Mouse (Mus musculus): ENCODE results near the gene Hist1h2ab. TPM values are rescaled to one million over a fixed set of nuclear protein-coding genes. Genes with fewer than 3 reads are reported as not detected.

Hist1h2ab gene
- polyA plus RNA-seq, 1 experiment = 17.9 TPM

DNA sequence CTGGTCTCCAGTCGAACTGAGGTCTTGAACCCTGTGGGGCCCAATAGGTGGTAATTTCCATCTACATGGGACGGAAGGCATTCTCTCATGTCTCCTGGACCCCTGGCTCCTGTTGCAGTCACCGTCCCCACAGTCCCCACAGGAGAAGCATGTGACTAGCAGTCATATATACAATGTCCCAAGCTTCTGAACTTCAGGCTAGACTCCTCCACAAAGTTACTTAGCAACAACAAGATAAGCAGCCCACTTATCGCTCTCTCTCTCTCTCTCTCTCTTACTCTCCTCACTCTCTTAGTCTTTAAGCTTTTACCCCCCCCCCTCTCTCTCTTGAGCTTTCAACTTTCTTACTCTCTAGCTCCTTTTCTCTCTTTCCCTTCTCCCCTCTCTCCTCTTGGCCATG, 26.7 kb upstream of the Hist1h2ab start:
- H3K9ac ChIP-seq (ENCODE audit: low read depth, poor library complexity, severe bottlenecking) = no peak overlapping the region
- no peak overlapping the region for H3K27ac ChIP-seq (ENCODE audit: insufficient read depth, low read length)
- H3K4me1 ChIP-seq (ENCODE audit: control insufficient read depth, insufficient read depth, low read length) = no peaks in the 10 kb centered on the region
- H3K4me3 ChIP-seq (ENCODE audit: low read depth, low read length) = no peak overlapping the region
- H3K36me3 ChIP-seq (ENCODE audit: control insufficient read depth, insufficient read depth, low read length, poor library complexity, severe bottlenecking) = no peaks in the 10 kb centered on the region
- TF ChIP-seq CTCF (IDR thresholded peaks at IDR 0.05; ENCODE audit: low read depth, low read length) = no peak
- no peaks in the 10 kb centered on the region for H3K9me3 ChIP-seq (replicated peaks; ENCODE audit: control insufficient read depth, insufficient read depth, low read length, poor library complexity, severe bottlenecking)
- H3K27me3 ChIP-seq (ENCODE audit: control insufficient read depth, insufficient read depth, low read length, poor library complexity, severe bottlenecking) = no peaks in the 10 kb centered on the region

DNA sequence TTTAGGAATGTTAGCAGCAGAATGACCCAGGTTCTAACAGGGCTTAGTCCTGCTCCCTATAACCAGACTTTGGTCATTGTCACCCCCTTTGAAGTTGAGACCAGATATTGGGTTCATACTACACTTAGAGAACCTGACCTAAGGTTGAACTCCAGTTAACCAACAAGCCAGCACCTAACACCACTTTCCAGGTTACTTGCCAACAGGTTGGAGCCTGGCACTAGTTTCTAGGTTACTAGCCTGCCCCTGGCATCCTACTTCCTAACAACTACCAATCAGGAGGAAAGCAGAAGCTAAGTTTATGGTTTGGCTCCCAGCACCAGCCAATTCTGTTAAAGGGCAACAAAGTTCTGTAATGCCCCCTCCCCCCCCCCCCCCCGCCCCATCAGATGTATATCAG, 25.7 kb upstream of the Hist1h2ab start:
- no peaks in the 10 kb centered on the region for H3K27me3 ChIP-seq (ENCODE audit: control insufficient read depth, insufficient read depth, low read length, poor library complexity, severe bottlenecking)

GRCm38 (mm10) chr13:23728472-23729191, 22.3 kb upstream of the Hist1h2ab start:
- H3K36me3 ChIP-seq (ENCODE audit: control insufficient read depth, insufficient read depth, low read length, poor library complexity, severe bottlenecking) = no peaks in the 10 kb centered on the region
- no peak overlapping the region for H3K9ac ChIP-seq (ENCODE audit: low read depth, poor library complexity, severe bottlenecking)
- H3K4me1 ChIP-seq (ENCODE audit: control insufficient read depth, insufficient read depth, low read length) = no peaks in the 10 kb centered on the region
- TF ChIP-seq CTCF (IDR thresholded peaks at IDR 0.05; ENCODE audit: low read depth, low read length) = no peak
- TF ChIP-seq EP300 (IDR thresholded peaks at IDR 0.05; ENCODE audit: insufficient read depth, low read depth, low read length) = no peak
- no peak for TF ChIP-seq POLR2A (IDR thresholded peaks at IDR 0.05; ENCODE audit: insufficient read depth, low read length)
- no peak overlapping the region for H3K27ac ChIP-seq (ENCODE audit: insufficient read depth, low read length)
- no peaks in the 10 kb centered on the region for H3K27me3 ChIP-seq (ENCODE audit: control insufficient read depth, insufficient read depth, low read length, poor library complexity, severe bottlenecking)
- H3K9me3 ChIP-seq (replicated peaks; ENCODE audit: control insufficient read depth, insufficient read depth, low read length, poor library complexity, severe bottlenecking) = no peaks in the 10 kb centered on the region
- H3K4me3 ChIP-seq (ENCODE audit: low read depth, low read length) = no peak overlapping the region

More for the DNA sequence above, 25.7 kb upstream of the Hist1h2ab start:
- no peaks in the 10 kb centered on the region for H3K36me3 ChIP-seq (ENCODE audit: control insufficient read depth, insufficient read depth, low read length, poor library complexity, severe bottlenecking)
- H3K9me3 ChIP-seq (replicated peaks; ENCODE audit: control insufficient read depth, insufficient read depth, low read length, poor library complexity, severe bottlenecking) = no peaks in the 10 kb centered on the region
- H3K4me1 ChIP-seq (ENCODE audit: control insufficient read depth, insufficient read depth, low read length) = no peaks in the 10 kb centered on the region
- TF ChIP-seq CTCF (IDR thresholded peaks at IDR 0.05; ENCODE audit: low read depth, low read length) (no peak), EP300 (IDR thresholded peaks at IDR 0.05; ENCODE audit: insufficient read depth, low read depth, low read length) (no peak), POLR2A (IDR thresholded peaks at IDR 0.05; ENCODE audit: insufficient read depth, low read length) (no peak)
- no peak overlapping the region for H3K27ac ChIP-seq (ENCODE audit: insufficient read depth, low read length)
- no peak overlapping the region for H3K9ac ChIP-seq (ENCODE audit: low read depth, poor library complexity, severe bottlenecking)
- H3K4me3 ChIP-seq (ENCODE audit: low read depth, low read length) = no peak overlapping the region

GRCm38 (mm10) chr13:23729192-23729525, 21.8 kb upstream of the Hist1h2ab start:
- Histone ChIP-seq H3K9me3 (replicated peaks; ENCODE audit: control insufficient read depth, insufficient read depth, low read length, poor library complexity, severe bottlenecking) (no peaks in the 10 kb centered on the region), H3K9ac (ENCODE audit: low read depth, poor library complexity, severe bottlenecking) (no peak overlapping the region), H3K4me1 (ENCODE audit: control insufficient read depth, insufficient read depth, low read length) (no peaks in the 10 kb centered on the region), H3K27me3 (ENCODE audit: control insufficient read depth, insufficient read depth, low read length, poor library complexity, severe bottlenecking) (no peaks in the 10 kb centered on the region), H3K36me3 (ENCODE audit: control insufficient read depth, insufficient read depth, low read length, poor library complexity, severe bottlenecking) (no peaks in the 10 kb centered on the region), H3K27ac (ENCODE audit: insufficient read depth, low read length) (no peak overlapping the region), H3K4me3 (ENCODE audit: low read depth, low read length) (no peak overlapping the region)
- TF ChIP-seq CTCF (IDR thresholded peaks at IDR 0.05; ENCODE audit: low read depth, low read length) = no peak
- no peak for TF ChIP-seq POLR2A (IDR thresholded peaks at IDR 0.05; ENCODE audit: insufficient read depth, low read length)
- no peak for TF ChIP-seq EP300 (IDR thresholded peaks at IDR 0.05; ENCODE audit: insufficient read depth, low read depth, low read length)

- H3K27ac ChIP-seq (ENCODE audit: insufficient read depth, low read length) = no peak overlapping the region
- no peaks in the 10 kb centered on the region for H3K27me3 ChIP-seq (ENCODE audit: control insufficient read depth, insufficient read depth, low read length, poor library complexity, severe bottlenecking)
- TF ChIP-seq CTCF (IDR thresholded peaks at IDR 0.05; ENCODE audit: low read depth, low read length) (no peak), EP300 (IDR thresholded peaks at IDR 0.05; ENCODE audit: insufficient read depth, low read depth, low read length) (no peak), POLR2A (IDR thresholded peaks at IDR 0.05; ENCODE audit: insufficient read depth, low read length) (no peak)
- H3K9me3 ChIP-seq (replicated peaks; ENCODE audit: control insufficient read depth, insufficient read depth, low read length, poor library complexity, severe bottlenecking) = no peaks in the 10 kb centered on the region
- no peak overlapping the region for H3K4me3 ChIP-seq (ENCODE audit: low read depth, low read length)
- H3K4me1 ChIP-seq (ENCODE audit: control insufficient read depth, insufficient read depth, low read length) = no peaks in the 10 kb centered on the region
- no peaks in the 10 kb centered on the region for H3K36me3 ChIP-seq (ENCODE audit: control insufficient read depth, insufficient read depth, low read length, poor library complexity, severe bottlenecking)
- H3K9ac ChIP-seq (ENCODE audit: low read depth, poor library complexity, severe bottlenecking) = no peak overlapping the region
Measured at GRCm38 (mm10) chr13:23729706-23730105, 21.2 kb upstream of the Hist1h2ab start.

DNA sequence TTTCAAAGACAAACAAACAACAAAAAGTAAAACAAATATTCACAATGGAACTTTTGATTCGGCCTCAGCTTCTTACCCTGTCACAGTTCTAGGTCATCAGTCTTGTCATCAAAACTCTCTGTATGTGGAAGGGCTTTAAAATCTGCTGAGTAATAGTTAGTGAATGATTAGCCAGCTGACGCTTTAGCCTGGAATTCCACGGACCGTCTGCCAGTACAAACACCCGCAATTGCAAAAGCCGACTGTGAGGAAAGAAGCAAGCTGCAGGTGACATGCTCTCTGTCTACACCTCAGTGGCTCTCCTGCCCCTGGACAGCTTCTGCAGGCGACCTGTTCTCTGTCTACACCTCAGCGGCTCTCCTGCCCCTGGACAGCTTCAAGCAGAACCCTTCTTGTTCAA, 20.4 kb upstream of the Hist1h2ab start:
- Histone ChIP-seq H3K27me3 (ENCODE audit: control insufficient read depth, insufficient read depth, low read length, poor library complexity, severe bottlenecking) (no peaks in the 10 kb centered on the region), H3K27ac (ENCODE audit: insufficient read depth, low read length) (no peak overlapping the region), H3K9me3 (replicated peaks; ENCODE audit: control insufficient read depth, insufficient read depth, low read length, poor library complexity, severe bottlenecking) (no peaks in the 10 kb centered on the region), H3K4me1 (ENCODE audit: control insufficient read depth, insufficient read depth, low read length) (no peaks in the 10 kb centered on the region), H3K9ac (ENCODE audit: low read depth, poor library complexity, severe bottlenecking) (no peak overlapping the region), H3K4me3 (ENCODE audit: low read depth, low read length) (no peak overlapping the region), H3K36me3 (ENCODE audit: control insufficient read depth, insufficient read depth, low read length, poor library complexity, severe bottlenecking) (no peaks in the 10 kb centered on the region)
- TF ChIP-seq CTCF (IDR thresholded peaks at IDR 0.05; ENCODE audit: low read depth, low read length) (no peak), POLR2A (IDR thresholded peaks at IDR 0.05; ENCODE audit: insufficient read depth, low read length) (no peak), EP300 (IDR thresholded peaks at IDR 0.05; ENCODE audit: insufficient read depth, low read depth, low read length) (no peak)

Data from ES-Bruce4 (cell line).